Mouse (Mus musculus): ENCODE results near the gene C4bp.
"Not testable (repeated sequence)": the region's sequence is repeated elsewhere in the genome, so short reads cannot be mapped to it uniquely, and the experiment has no call there.

C4bp gene

DNA sequence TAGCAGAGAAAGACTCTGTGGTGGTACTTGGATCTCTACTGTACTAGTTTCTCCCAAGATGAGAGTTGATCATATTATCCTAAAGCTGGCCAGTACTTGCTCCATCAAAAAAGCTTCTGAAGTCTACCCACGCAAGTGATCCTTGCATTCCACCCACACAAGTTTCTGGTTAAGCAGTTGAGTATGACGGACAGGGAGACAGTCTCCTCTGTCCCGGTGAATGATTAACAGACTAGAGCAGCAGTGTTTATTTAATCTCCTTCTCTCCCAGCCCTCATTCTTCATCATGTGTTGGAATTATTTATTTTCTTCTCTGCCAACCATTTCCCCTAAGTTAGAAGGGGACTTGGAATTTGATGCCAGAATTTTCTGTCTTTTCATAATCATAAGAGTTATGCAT is at the start of gene C4bp:
Gene C4bp (minus strand): TSS at position 179 of the 400 bp plus-strand sequence.
- no peak for DNase-seq (ENCODE audit: extremely low spot score, low read depth, low spot score)

GRCm38 (mm10) chr1:130710283-130711080 is 49.0 kb upstream of the C4bp start:
- DNase-seq (ENCODE audit: extremely low spot score, low read depth, low spot score) = no peak

DNA sequence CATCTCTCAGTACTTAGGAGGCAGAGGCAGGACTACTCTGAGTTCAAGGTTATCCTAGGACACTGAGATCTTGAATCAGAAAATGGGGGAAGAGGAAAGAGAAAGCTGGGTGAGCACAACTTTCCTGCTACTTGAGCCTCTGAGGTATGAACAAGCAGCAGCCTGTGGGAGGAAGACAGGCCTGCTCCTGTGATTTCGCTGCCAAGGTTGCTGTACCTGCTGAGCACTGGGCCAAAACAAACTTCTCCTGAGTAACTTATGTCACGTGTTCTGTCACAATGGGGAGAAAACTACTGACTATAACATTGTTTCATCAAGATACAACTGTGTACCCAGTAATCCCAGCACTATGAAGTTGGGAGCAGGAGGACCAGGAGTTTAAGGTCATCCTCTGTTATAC is 42.2 kb upstream of the C4bp start:
- no peak for DNase-seq (ENCODE audit: extremely low spot score, low read depth, low spot score)

DNA sequence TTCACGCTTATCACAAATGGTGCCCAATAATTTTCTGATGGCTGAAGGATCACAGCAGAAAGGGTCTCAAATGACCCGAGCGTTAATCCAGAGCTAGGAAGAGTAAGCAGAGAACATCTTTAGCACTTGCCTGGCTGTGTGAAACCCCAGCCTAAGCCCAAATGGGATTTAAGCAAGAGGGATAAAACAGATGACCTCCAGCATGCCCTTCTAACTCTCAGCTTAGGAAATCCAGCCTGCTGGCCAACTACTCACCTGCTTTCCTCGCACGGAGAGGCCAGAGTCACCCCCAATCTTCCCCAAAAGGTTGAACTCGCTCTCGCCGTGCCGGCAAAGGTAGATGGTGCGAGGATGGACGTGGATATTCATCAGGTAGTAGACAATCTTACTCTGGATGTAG is 40.5 kb upstream of the C4bp start:
- no peak for DNase-seq (ENCODE audit: extremely low spot score, low read depth, low spot score)

DNA sequence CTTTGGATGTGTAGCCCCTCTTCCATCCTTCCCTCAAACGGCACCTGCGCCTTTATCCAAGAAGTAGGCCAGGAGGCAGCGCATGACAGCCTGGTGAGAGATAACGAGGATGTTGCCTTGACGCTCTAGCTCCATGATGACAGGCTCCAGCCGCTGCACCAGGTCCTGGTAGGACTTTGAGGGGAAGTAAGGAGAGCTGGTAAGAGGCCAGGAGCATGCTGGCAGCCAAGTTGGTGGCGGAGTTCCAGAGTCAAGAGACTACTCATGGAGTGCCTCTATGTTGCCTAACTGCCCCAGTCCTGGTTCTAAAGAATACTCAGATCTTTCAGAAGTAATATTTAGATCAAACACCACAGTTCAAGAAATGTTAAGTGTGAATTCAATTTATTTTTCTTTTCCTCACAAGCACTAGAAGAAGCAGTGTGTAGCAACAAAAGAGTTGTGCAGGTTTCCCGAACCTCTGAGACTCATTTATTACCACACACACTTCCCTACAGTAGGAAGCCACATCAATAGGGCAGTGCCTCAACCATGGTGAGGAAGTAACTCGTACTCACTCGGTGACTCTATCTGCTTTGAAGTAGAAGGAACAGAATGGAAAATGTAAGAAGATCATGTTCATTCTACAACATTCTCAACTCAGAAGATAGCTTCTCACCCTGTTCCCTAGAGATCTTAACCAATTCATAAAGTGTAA is 38.7 kb upstream of the C4bp start:
- no peak for DNase-seq (ENCODE audit: extremely low spot score, low read depth, low spot score)

DNA sequence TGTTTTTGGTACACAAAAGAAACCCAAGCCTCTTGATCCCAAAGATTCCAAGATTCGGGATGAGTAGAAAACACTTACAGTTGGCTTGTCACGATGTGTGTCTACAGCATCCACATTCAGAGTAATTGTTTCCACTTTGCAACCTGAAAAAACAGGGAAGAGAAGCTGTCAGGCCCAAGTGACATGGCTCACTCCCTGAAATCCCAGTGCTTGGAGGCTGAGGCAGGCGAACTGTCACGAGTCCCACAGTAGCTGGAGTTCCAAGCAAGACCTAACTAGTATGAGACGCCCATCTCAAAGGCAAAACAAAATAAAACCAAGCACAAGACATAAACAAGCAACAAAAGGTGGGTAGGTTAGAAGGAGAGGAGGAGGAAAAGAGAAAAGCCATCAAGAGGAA is 37.2 kb upstream of the C4bp start:
- no peak for DNase-seq (ENCODE audit: extremely low spot score, low read depth, low spot score)

DNA sequence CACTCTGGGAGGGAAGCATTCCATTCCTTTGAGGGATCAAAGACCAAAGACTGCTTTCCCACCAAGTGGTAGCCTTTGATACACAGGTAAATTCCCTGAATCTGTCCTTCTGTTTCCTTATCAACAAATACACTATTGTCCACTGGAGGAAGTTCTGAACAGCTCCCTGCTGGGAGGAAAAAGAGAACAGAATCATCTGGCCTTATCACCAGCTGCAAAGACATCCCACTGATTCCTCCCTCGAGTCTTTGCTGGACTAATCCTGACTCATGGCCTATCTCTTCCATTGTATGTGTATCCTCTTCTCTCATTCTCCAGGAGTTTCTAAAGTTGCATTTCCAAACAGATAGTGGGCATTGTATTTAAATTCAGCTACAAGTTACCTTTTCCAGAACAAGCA is 22.5 kb upstream of the C4bp start:
- no peak for DNase-seq (ENCODE audit: extremely low spot score, low read depth, low spot score)

GRCm38 (mm10) chr1:130681656-130682413 is 20.4 kb upstream of the C4bp start:
- no peak for DNase-seq (ENCODE audit: extremely low spot score, low read depth, low spot score)

DNA sequence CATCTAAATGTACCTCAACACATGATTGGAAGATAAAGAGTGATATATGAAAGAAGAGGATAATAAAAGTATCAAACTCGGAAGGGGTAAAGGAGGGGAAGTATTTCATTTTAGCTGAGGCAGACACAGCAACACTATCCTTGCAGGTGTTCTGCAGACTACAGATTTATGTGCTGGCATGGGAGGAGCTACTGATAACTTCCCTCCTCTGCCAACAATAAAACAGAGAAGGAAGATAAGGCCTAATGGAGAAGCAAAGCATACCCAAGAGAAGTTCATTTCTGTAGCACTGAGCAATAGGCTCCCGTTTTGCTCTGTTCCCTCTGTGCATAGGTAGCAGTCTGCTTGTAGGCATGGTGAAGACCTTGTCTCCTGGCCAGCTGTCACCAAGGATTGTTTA is 19.6 kb upstream of the C4bp start:
- no peak for DNase-seq (ENCODE audit: extremely low spot score, low read depth, low spot score)

GRCm38 (mm10) chr1:130678551-130678950 is 17.1 kb upstream of the C4bp start:
- DNase-seq (ENCODE audit: extremely low spot score, low read depth, low spot score) = no peak

- DNase-seq (ENCODE audit: extremely low spot score, low read depth, low spot score) = not testable (repeated sequence)
These were observed 2.1 kb upstream of the C4bp start for GRCm38 (mm10) chr1:130663576-130663975.

DNA sequence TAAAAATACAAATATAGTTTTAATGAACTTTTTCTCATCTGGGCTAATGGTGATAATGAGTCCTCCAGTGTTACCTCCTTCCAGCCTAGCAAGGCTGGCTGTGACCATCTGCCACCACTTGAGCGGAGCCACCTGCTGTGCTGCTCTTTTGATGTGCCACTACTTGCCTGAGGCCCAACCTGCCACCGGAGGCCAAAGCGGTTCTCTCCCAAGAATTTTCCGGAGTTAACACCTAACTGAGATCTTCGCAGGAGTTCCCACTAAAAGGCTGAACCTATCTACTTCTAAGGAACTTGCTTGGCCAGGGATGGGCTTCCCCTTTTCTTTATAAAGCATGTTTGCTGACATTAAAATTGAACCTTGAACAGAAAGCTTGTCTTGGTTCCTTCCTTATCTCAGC is 1.8 kb downstream of the C4bp start:
- not testable (repeated sequence) for DNase-seq (ENCODE audit: extremely low spot score, low read depth, low spot score)

DNA sequence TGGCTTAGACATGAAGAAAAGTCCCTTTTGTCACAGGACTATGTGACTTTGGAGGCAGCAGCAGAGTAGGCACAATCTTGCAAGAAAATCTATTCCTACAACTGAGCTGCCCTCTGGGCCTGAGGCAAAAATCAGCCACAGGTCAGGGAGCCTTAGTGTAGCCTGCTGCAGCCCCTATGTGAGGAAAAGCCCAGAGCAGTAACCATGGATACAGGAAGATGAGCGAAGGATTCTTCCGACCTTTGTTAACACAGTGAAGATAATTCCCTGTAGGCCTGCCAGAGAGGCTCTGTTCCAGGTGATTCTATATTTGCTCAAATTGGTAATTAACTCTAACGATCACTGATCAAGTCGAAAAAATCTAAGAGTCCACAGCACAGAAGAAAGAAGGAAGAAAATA is 17.3 kb downstream of the C4bp start:
- no peak for DNase-seq (ENCODE audit: extremely low spot score, low read depth, low spot score)

- no peak for DNase-seq (ENCODE audit: extremely low spot score, low read depth, low spot score)
These were observed 20.5 kb downstream of the C4bp start for GRCm38 (mm10) chr1:130640967-130641366.

DNA sequence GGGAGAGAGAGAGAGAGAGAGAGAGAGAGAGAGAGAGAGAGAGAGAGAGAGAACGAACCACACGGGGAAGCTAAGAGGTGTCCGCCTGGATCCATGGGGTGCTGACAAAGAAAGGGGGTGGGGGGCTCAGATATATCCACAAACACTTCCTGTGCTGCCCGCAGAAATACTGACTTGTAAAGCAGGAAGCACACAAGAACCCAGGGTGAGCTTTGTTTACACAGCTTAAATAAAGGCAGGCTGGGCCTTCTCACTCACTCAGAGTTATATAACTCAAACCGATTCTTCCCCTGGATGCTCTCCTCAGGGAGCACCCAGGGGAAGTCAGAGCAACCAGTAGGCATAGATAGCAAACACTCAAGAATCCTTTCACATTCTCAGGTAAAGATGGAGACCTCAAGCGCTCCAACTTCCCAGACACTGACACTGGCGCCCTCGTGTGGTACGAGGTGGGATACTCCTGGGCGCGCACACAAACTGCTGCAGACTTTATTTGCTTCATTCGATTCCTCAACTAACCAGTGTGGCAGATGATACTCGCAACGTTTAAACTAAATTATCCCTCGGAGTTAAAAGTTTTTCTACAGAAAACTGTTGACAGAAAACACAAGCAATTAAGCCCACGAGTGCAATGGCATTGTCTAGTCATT is 27.5 kb downstream of the C4bp start:
- DNase-seq (ENCODE audit: extremely low spot score, low read depth, low spot score) = peak; percentile 20

- no peak for DNase-seq (ENCODE audit: extremely low spot score, low read depth, low spot score)
These were observed 28.1 kb downstream of the C4bp start for GRCm38 (mm10) chr1:130633316-130633715.

DNA sequence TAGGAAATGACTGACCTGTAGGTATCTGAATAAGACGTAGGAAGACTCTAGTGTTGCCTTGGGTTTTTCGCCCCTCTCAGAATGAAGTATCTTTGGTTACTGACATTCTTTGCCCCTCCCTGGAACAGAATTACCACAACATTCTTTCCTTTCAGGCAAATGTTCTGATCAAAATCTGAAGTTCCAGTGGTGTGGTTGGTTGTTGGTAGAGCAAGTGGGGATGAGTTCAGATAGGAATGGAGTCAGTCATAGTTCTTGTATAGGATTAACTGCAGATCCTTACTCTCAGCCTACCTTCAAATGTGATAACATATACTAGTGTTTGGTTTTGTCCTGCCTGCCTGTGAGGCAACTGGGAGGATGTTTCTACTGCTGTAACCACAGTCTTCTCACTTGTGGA is 31.9 kb downstream of the C4bp start, which contains the start of gene Zp3r:
Gene Zp3r (minus strand): TSS at position 101 of the 400 bp plus-strand sequence.
- DNase-seq (ENCODE audit: extremely low spot score, low read depth, low spot score) = no peak

- DNase-seq (ENCODE audit: extremely low spot score, low read depth, low spot score) = no peak
These were observed 65.1 kb downstream of the C4bp start for GRCm38 (mm10) chr1:130596291-130596690.

- no peak for DNase-seq (ENCODE audit: extremely low spot score, low read depth, low spot score)
These were observed 72.8 kb downstream of the C4bp start for GRCm38 (mm10) chr1:130588659-130589058.

Data from hindlimb bud, embryonic 11.5 days (tissue).